Mouse (Mus musculus) liver, postnatal 0 days (tissue): ENCODE measurements around the gene Edem3.

ENCODE experiments used
- CTCF ChIP-seq: sonication (generic); IDR thresholded peaks from 2 replicates; pipeline ENCODE4 v1.5.1; 2016; ENCODE audit warnings: antibody characterized with exemption, low read depth
- EP300 ChIP-seq: IDR thresholded peaks from 2 replicates; pipeline ENCODE4 v1.6.1; 2016; ENCODE audit warnings: antibody characterized with exemption, low read depth, mild to moderate bottlenecking

GRCm38 (mm10) chr1:151721357-151721983 lies 33.7 kb upstream of the Edem3 start:
- TF ChIP-seq CTCF: no peak
- TF ChIP-seq EP300: no peak
